ENCODE assay signal across 8 mouse cellular contexts in the genomic region with DNA sequence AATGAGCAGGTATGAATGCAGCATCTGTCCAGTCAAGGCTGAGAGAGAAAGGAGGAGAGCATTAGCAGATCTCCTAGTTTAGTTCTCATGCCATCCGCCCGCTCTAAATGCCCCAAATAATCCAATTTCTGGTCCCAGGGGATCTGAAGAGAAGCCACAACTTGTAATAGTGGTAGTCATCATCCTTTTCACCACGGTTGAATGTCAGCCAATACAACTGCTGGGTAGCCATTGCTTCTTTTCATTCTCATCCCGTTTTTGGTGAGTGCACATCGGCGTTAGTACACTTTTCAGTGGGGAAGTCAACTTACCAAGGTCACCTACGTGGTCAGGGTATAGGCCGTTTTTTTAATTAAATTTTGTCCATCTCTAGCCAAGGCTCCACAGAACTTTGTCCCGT. TPM values are rescaled to one million over a fixed set of nuclear protein-coding genes. Genes with fewer than 3 reads are reported as not detected.
DNase-seq lines count a peak whose midpoint lies in the region; ATAC-seq and TF ChIP-seq lines count a peak whose summit lies in the region.

No protein-coding gene starts in this region.

- no peaks in the 10 kb centered on the region for H3K27me3 ChIP-seq in kidney, postnatal 0 days (ENCODE audit: insufficient read depth, low read length)
- H3K27me3 ChIP-seq in kidney, adult 2 months (replicated peaks; ENCODE audit: control insufficient read depth, insufficient read depth, low read length), result no peaks in the 10 kb centered on the region
- no peaks in the 10 kb centered on the region for H3K27me3 ChIP-seq in hindbrain, embryonic 13.5 days
- H3K27me3 ChIP-seq in midbrain, embryonic 15.5 days (replicated peaks), result no peaks in the 10 kb centered on the region

- 0 out of 2 replicates have a peak, but pooled peaks cover 7% of the 10 kb centered on the region for H3K4me1 ChIP-seq in kidney, postnatal 0 days (replicated peaks; ENCODE audit: insufficient read depth, low read length)
- H3K4me1 ChIP-seq in kidney, adult 2 months (ENCODE audit: control insufficient read depth, insufficient read depth, low read length), result no peaks in the 10 kb centered on the region; the same call in 1 of the 2 replicates
- peaks cover 4% of the 10 kb centered on the region for H3K4me1 ChIP-seq in bone marrow macrophage, adult 2 months (ENCODE audit: control insufficient read depth, insufficient read depth, low read length)
- peaks cover 42% of the 10 kb centered on the region for H3K4me1 ChIP-seq in hindbrain, embryonic 13.5 days (replicated peaks)
- peaks cover 18% of the 10 kb centered on the region for H3K4me1 ChIP-seq in midbrain, embryonic 15.5 days

- no peaks in the 10 kb centered on the region for H3K9me3 ChIP-seq in kidney, postnatal 0 days (replicated peaks; ENCODE audit: low read length)
- no peaks in the 10 kb centered on the region for H3K9me3 ChIP-seq in hindbrain, embryonic 13.5 days
- no peaks in the 10 kb centered on the region for H3K9me3 ChIP-seq in midbrain, embryonic 15.5 days

- peak overlapping the region; percentile 81 for H3K4me3 ChIP-seq in kidney, postnatal 0 days (replicated peaks; ENCODE audit: low read depth, low read length)
- no peak overlapping the region for H3K4me3 ChIP-seq in kidney, adult 2 months (ENCODE audit: insufficient read depth, low read depth, low read length)
- peak overlapping the region; percentile 96 for H3K4me3 ChIP-seq in bone marrow macrophage, adult 2 months (ENCODE audit: insufficient read depth, low read length)
- peak overlapping the region; percentile 68 for H3K4me3 ChIP-seq in hindbrain, embryonic 13.5 days
- peak overlapping the region; percentile 66 for H3K4me3 ChIP-seq in midbrain, embryonic 15.5 days

- peak overlapping the region; percentile 76 for H3K9ac ChIP-seq in kidney, postnatal 0 days (ENCODE audit: low read depth, low read length)
- H3K9ac ChIP-seq in hindbrain, embryonic 13.5 days, result peak overlapping the region; percentile 80
- H3K9ac ChIP-seq in midbrain, embryonic 15.5 days, result peak overlapping the region; percentile 81

- peak overlapping the region; percentile 56 for H3K4me2 ChIP-seq in kidney, postnatal 0 days (ENCODE audit: low read length)
- peak overlapping the region; percentile 70 for H3K4me2 ChIP-seq in hindbrain, embryonic 13.5 days
- H3K4me2 ChIP-seq in midbrain, embryonic 15.5 days, result peak overlapping the region; percentile 62

- ATAC-seq in kidney, postnatal 0 days (replicated peaks; ENCODE audit: low FRiP score, low read depth), result peak; percentile 4; the same call in 1 of the 2 replicates
- ATAC-seq in hindbrain, embryonic 13.5 days (ENCODE audit: low FRiP score), result no peak
- ATAC-seq in midbrain, embryonic 15.5 days (replicated peaks), result no peak

- intact Hi-C loops in left cerebral cortex, postnatal 4 days (cut with DNase I), result no loop called here

- no peak overlapping the region for H3K27ac ChIP-seq in kidney, postnatal 0 days
- no peak overlapping the region for H3K27ac ChIP-seq in kidney, adult 2 months (ENCODE audit: insufficient read depth, low read depth, low read length)
- no peak overlapping the region for H3K27ac ChIP-seq in bone marrow macrophage, adult 2 months (ENCODE audit: insufficient read depth, low read depth, low read length)
- peak overlapping the region; percentile 86; the same call in 1 of the 2 replicates for H3K27ac ChIP-seq in hindbrain, embryonic 13.5 days
- no peak overlapping the region for H3K27ac ChIP-seq in midbrain, embryonic 15.5 days

- TF ChIP-seq POLR2A in kidney, adult 2 months (IDR thresholded peaks at IDR 0.05; ENCODE audit: low read depth, low read length), result no peak
- no peak for TF ChIP-seq POLR2A in bone marrow macrophage, adult 2 months (IDR thresholded peaks at IDR 0.05; ENCODE audit: borderline replicate concordance, low read depth, low read length)

- no peaks in the 10 kb centered on the region for H3K36me3 ChIP-seq in kidney, postnatal 0 days (ENCODE audit: insufficient read depth, low read length)
- no peaks in the 10 kb centered on the region for H3K36me3 ChIP-seq in kidney, adult 2 months (ENCODE audit: control insufficient read depth, insufficient read depth, low read length)
- 0 out of 2 replicates have a peak, but pooled peaks cover 2% of the 10 kb centered on the region for H3K36me3 ChIP-seq in hindbrain, embryonic 13.5 days
- no peaks in the 10 kb centered on the region for H3K36me3 ChIP-seq in midbrain, embryonic 15.5 days (replicated peaks)

- no peak for DNase-seq in kidney, postnatal 0 days (ENCODE audit: low spot score)
- DNase-seq in kidney, adult 2 months, result no peak
- no peak for DNase-seq in urinary bladder, adult 2 months (ENCODE audit: low spot score)
- no peak for DNase-seq in left cerebral cortex, postnatal 4 days
- DNase-seq in kidney, postnatal 14 days, result no peak

- WGBS in kidney, postnatal 0 days, result 19% methylated on average over 9 of the region's 9 CpGs
- WGBS in kidney, adult 2 months, result 20% methylated on average over 9 of the region's 9 CpGs
- WGBS in hindbrain, embryonic 13.5 days, result 14% methylated on average over 9 of the region's 9 CpGs
- WGBS in midbrain, embryonic 15.5 days, result 16% methylated on average over 9 of the region's 9 CpGs

- no peak for TF ChIP-seq CTCF in kidney, postnatal 0 days (IDR thresholded peaks at IDR 0.05; ENCODE audit: low read depth)
- TF ChIP-seq CTCF in kidney, adult 2 months (conservative IDR thresholded peaks at IDR 0.05; ENCODE audit: insufficient read depth, insufficient read length, low read depth, low read length), result no peak
- no peak for TF ChIP-seq CTCF in bone marrow macrophage, adult 2 months (IDR thresholded peaks at IDR 0.05; ENCODE audit: low read depth, low read length)

RNA-seq across cellular contexts. Expression of a gene that starts 0.8 kb away (rescaled TPM):
- polyA plus RNA-seq in kidney, postnatal 0 days (2015; fragmentation: Nextera tagmentation; extraction: Ambion mirVana), result 8.9 and 12.1 TPM in 2 replicates
- polyA plus RNA-seq in kidney, adult 2 months (2012; rRNA removed), result 3.5 and 4.0 TPM in 2 replicates
- polyA plus RNA-seq in bone marrow macrophage, adult 2 months (2012; ENCODE audit: insufficient read depth, insufficient read length, missing spikeins), result 14.6 and 21.1 TPM in 2 replicates
- 10.7 and 12.5 TPM in 2 replicates for polyA plus RNA-seq in hindbrain, embryonic 13.5 days (2015; fragmentation: Nextera tagmentation; extraction: Ambion mirVana)
- polyA plus RNA-seq in midbrain, embryonic 15.5 days (2015; fragmentation: Nextera tagmentation; extraction: Ambion mirVana), result 8.0 and 8.7 TPM in 2 replicates
- polyA plus RNA-seq in urinary bladder, adult 2 months (2012; rRNA removed), result 5.7 and 8.0 TPM in 2 replicates
- 10 to 100 TPM; 15.2 to 23.1 TPM for total RNA-seq in left cerebral cortex, postnatal 4 days (2021)
